8 mouse cellular contexts compared by ENCODE assay signal in genomic region chr5:112325546-112326445, GRCm38 (mm10). TPM values are rescaled to one million over a fixed set of nuclear protein-coding genes. Genes with fewer than 3 reads are reported as not detected.
DNase-seq lines count a peak whose midpoint lies in the region; ATAC-seq lines count a peak whose summit lies in the region.

TSS of gene Tfip11 (plus strand) at chr5:112326358.

- H3K4me3 ChIP-seq in hindbrain, embryonic 11.5 days (ENCODE audit: low read depth, low read length), result peak within 1 kb of the TSS; percentile 86

- H3K4me1 ChIP-seq in hindbrain, embryonic 11.5 days (replicated peaks; ENCODE audit: control insufficient read depth, insufficient read depth, low read length), result no peaks in the 10 kb centered on the region

- peak within 1 kb of the TSS; percentile 70 for H3K4me2 ChIP-seq in hindbrain, embryonic 11.5 days (replicated peaks; ENCODE audit: low read depth, low read length)

- DNase-seq in Muller cell, postnatal 12 days (ENCODE audit: inconsistent ontology term), result peak; percentile 95
- DNase-seq in cerebellum, adult 9-11 months, result peak; percentile 96
- DNase-seq in frontal cortex, adult 2 months (ENCODE audit: extremely low spot score in 1 of 2, low spot score in 1 of 2), result peak; percentile 93 to 97
- DNase-seq in hindbrain, embryonic 11.5 days (ENCODE audit: low spot score), result peak; percentile 98
- peak; percentile 97 for DNase-seq in layer of hippocampus, postnatal 10 days (ENCODE audit: low spot score in 2 of 2)
- peak; percentile 98 for DNase-seq in lung, postnatal 10 days
- DNase-seq in ovary, postnatal 36 days (ENCODE audit: low spot score), result peak; percentile 95
- DNase-seq in thymus, postnatal 25 days, result peak; percentile 94

- H3K27ac ChIP-seq in hindbrain, embryonic 11.5 days (ENCODE audit: low read depth, low read length), result peak within 1 kb of the TSS; percentile 31; the same call in 1 of the 2 replicates

- peak within 1 kb of the TSS; percentile 74 for H3K9ac ChIP-seq in hindbrain, embryonic 11.5 days (ENCODE audit: low read depth, low read length)

- ATAC-seq in hindbrain, embryonic 11.5 days (ENCODE audit: low FRiP score), result peak; percentile 88

- no peaks in the 10 kb centered on the region for H3K9me3 ChIP-seq in hindbrain, embryonic 11.5 days (ENCODE audit: control insufficient read depth, low read length)

- WGBS in hindbrain, embryonic 11.5 days, result 9% methylated on average over 48 of the region's 48 CpGs

- H3K27me3 ChIP-seq in hindbrain, embryonic 11.5 days (ENCODE audit: control insufficient read depth, insufficient read depth, low read length), result no peaks in the 10 kb centered on the region

- peaks cover 11% of the 10 kb centered on the region; the same call in 1 of the 2 replicates for H3K36me3 ChIP-seq in hindbrain, embryonic 11.5 days (ENCODE audit: control insufficient read depth, insufficient read depth, low read length)

RNA-seq across cellular contexts. Expression of gene Tfip11, which starts in this region (rescaled TPM):
- 36.6 and 40.0 TPM in 2 replicates for polyA plus RNA-seq in frontal cortex, adult 2 months (2012; rRNA removed)
- polyA plus RNA-seq in hindbrain, embryonic 11.5 days (2014; fragmentation: Nextera tagmentation; extraction: Ambion mirVana), result 17.6 and 22.8 TPM in 2 replicates
- total RNA-seq in layer of hippocampus, postnatal 10 days (2021), result 10 to 100 TPM; 30.9 to 33.4 TPM

Comparison
In these comparisons a context has a peak if more than half of its experiments do, and no peak if none do; other contexts are left out.
1. Peak in every context shown above with its lines: DNase-seq, ATAC-seq, H3K4me3 ChIP-seq and H3K27ac ChIP-seq.